Mouse (Mus musculus) E14TG2a.4 (cell line): Measurements from ENCODE around the gene Colq.

Experiments
- CTCF ChIP-seq: conservative IDR thresholded peaks from 2 replicates; pipeline ENCODE4 v1.5.1; 2014; ENCODE audit warnings: low read length
- NANOG ChIP-seq: IDR thresholded peaks from 2 replicates; pipeline ENCODE4 v1.6.1; 2014; ENCODE audit warnings: borderline replicate concordance, low read length, mixed read lengths

- TF ChIP-seq CTCF (no peak), NANOG (no peak)
Measured at GRCm38 (mm10) chr14:31556526-31557260, 34.5 kb downstream of the Colq start.
